Mouse (Mus musculus) lung, postnatal 25 days (tissue): Measurements from ENCODE around the gene Ppp1r18.

Experiments
- DNase-seq: peaks from one replicate; pipeline ENCODE4 v3.0.0; 2022; ENCODE audit warnings: low spot score

Gene Ppp1r18

DNA sequence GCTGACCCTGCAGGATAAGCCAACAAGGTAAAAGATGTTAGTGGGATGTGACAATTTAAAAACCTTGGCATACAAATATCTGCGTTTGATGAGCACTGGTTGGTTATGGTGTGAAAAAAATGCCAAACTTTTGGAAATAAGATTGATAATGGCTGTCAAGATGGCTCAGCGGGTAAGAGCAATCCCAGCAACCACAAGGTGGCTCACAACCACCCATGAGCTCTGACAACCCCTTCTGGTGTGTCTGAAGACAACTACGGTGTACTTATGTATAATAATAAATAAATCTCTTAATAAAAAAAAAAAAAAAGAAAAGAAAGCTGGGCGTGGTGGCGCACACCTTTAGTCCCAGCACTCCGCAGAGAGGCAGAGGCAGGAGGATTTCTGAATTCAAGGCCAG lies 49.6 kb downstream of the Ppp1r18 start:
- DNase-seq: no peak

DNA sequence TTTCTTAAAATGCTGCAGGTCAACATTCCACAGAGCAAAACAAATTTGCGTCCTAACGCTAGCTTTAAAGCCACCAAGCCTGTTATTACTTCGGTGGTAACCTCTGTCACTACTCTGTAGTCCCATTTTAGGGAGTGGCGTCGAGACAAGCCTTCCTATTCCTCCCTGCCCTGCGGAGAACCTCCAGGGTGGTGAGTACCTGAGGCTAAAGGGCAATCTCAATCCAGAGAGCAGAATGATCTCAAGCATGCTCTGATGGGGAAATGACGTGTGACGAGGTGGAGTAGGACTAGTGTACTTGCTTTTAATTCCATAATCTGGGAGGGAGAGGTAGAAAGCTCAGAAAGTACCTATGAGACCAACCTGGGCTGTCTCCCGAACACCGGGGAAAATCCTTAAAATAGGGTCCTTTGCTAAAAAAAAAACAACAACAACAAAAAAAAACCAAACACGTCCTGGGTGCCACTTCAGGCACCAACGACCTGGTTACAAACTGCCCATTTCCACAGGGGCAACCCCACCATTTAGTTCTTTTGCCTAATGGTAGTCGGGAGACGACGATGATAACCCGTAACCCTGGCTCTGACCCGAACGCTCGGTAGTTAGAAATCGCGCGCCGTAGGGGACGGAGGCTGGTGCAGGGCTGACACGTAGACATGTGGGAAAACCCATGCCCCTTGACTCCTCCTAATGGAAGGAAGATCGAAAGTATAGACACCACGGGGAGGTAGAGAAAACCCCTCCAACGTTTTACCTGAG lies 50.3 kb downstream of the Ppp1r18 start:
- no peak for DNase-seq

DNA sequence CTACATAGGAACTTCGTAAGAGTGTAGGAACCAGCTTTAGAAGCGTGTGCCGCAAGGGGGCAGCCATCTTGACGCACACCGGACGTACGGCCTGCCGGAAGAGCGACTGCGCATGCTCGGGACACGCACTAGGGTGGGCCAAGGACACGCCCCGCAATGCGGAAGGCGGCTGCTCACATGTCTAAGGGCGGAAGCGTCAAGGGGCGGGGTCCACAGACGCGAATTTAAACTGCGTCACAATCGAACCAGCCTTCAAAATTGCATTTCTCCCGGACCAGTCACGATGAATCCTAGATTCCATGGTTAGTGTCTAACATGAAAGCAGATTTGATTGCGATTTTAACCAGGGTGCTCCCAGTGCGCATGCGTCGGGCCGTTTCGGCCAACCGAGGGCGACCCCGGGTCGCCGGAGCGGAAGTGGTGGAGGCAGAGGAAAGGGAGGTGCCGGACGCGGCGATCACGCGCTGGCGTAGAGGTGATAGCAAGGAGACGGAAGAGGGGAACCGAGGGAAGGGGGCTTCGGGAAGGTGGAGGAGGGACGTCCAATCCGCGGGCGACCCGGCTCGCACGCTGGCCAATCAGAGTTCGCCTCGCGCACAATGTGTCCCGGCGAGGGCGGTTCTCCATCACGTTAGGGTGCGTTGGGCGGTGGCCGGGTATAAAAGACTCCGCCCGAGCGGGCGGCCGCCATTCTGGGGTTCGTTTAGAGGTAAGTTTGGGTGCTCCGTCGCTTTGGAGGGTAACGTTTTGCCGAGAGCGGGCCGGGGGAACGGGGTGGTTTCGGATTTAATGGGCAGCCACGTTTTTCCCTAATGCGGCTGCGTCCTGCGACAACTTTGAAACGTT lies 51.1 kb downstream of the Ppp1r18 start, which contains the start of the genes Mrps18b and Ppp1r10:
Gene Mrps18b (minus strand): TSS at position 93 of the 846 bp plus-strand sequence.
Gene Ppp1r10 (plus strand): TSS at position 138 of the 846 bp plus-strand sequence.
- peak; percentile 100 for DNase-seq

DNA sequence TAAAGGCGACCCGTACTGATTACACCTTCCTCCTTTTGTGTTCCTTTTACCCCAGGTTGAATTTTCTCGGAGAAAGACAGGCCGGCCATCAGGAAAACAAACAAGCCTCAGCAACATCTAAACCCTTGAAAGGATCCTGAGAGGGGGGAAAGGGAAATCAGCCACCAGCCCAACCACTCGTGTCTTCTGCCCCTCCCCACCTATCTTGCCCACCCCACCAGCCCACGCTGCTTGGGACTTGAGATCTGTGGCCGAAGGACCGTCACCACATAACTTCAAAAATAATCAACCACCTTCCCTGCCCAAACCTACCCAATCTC lies 51.7 kb downstream of the Ppp1r18 start:
- no peak for DNase-seq

DNA sequence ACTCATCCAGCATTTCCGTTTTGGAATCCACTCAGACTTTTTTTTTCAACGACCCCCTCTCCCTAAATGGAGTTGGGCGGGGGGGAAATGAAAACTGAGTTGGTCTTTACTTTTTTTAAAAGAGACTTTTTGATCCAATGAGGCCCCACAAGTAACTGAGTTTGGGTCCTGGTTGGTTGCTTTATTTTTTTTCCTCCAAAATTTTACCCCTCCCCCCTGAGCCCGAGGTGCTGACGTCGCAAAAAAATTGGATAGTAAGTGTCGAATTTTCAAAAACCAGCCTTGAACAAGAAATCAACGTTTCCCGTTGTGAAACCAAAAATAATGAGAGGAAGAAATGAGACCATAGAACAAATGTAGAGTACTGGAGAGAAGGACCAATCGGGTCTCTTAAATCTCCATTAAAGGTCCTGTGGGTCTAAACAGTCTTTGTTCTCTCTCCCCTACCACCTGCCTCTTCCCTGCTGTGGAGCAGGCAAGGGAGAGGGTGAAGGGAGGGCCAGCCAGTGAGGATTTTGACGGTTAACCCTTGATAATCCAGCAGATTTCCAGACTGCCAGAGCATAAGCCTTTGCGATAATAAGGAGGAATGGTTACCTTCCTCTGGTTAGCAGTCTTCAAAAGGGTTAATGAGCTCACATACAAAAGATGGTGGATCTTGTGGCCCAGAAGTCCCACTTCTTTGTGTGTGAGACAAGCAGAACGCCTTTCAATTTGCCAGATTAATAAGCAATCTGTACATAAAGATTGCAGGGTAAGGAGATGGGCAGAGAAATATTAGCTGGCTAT lies 52.3 kb downstream of the Ppp1r18 start:
- DNase-seq: peak; percentile 57

DNA sequence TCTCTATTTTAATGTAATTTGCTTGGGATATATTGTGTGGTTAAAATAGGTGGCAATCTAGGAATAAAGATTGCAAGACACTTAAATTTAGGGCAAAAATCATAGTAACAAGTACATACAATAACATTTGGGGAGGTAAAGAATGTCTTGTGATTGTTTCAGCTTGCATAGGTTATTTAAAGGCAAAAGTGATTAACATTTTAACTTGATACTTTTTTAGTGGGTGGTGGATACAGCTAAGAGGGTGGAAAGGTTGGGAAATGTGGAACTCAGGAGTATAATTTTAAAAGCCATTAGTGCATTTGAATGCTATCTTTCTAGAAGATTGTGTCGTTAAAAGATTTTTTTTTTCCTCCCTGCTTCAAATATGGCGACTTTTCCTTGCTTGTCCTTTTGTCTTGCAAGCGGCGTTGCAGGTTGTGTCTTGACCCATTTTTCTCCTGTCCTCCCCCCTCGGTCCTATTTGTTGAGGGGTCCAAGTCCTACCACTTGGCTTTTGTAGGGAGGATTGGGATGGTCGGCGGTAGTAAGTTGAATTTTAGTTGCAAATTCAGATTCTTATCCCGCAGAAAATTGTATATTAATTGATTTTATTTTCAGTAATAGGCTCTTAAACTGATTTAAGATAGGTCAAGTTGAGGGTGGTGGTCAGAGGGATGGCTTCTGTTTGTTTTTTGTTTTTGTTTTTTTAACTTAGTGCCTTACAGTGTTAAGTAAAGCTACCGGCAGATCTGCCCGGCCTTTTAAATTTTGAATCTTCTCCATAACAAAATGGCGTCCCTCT lies 53.1 kb downstream of the Ppp1r18 start:
- DNase-seq: peak; percentile 47

DNA sequence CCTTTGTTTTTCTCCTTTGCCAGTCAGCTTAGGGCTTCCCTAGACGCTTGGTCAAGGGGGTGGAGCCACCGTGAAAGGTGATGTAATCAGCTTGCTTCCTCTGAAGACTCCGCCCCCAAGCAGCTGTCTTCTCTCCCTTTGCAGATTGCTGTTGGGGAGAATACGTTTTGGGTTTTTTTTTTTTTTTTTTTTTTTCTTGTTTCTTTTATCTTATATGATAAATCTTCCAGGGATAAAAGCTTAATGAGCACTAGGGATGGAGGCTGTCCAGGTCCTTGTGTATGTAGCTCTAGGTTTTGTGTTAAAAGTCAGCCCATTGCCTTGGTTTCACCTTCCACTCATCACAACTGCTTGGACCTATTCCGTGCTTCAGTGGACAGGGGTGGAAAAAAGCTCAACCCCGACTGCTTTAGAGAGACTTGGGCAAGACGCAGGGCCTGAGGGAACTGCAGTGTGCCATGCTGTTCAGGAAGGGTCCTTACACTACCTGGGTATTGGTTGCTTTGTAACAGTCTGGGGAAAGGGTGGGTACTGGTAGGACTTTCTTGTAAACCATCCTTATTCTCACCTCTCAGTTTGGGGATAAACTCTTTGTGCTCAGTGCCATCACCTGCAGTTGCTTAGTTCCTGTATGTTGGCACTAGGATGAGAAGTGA lies 53.8 kb downstream of the Ppp1r18 start:
- peak; percentile 98 for DNase-seq

DNA sequence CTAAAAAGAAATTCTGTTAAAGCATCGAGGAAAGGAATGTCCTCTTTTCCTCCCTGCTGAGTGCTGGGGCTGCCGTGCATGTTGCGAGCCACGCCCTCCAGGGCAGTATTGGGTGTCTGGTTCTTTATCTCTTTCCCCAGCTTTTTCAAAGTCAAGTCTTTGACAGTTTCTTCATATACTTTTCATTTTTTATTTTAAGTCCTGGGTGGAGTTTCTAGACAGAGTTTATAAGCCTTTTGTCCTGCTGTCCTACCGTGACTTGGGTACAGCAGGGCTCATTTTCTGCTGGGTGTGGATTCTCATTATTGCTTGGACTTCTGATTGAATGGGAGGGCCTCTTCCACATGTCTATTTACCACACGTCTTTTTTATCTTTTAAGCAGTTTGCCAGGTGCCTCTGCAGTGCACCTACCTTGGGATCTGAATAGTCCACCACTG lies 54.5 kb downstream of the Ppp1r18 start:
- DNase-seq: no peak

DNA sequence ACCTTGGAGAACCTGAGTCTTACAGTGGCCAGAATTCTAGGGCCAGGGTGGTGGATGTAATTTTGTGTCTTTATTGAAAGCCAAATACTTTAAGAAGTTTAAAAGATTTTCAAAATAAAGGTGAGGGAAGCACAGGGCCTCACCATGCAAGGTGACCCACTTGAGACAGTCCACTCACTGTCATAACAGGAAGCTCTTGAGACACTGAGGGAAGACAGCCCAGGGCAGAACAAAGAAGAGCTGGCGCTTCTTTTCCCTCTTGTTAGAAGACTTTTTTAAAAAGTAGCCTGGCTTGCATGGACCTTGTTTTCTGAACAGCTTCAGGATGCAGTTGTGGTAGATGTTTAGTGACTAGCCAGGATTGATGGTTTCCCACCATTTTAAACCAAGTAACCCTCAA lies 55.0 kb downstream of the Ppp1r18 start:
- DNase-seq: no peak

DNA sequence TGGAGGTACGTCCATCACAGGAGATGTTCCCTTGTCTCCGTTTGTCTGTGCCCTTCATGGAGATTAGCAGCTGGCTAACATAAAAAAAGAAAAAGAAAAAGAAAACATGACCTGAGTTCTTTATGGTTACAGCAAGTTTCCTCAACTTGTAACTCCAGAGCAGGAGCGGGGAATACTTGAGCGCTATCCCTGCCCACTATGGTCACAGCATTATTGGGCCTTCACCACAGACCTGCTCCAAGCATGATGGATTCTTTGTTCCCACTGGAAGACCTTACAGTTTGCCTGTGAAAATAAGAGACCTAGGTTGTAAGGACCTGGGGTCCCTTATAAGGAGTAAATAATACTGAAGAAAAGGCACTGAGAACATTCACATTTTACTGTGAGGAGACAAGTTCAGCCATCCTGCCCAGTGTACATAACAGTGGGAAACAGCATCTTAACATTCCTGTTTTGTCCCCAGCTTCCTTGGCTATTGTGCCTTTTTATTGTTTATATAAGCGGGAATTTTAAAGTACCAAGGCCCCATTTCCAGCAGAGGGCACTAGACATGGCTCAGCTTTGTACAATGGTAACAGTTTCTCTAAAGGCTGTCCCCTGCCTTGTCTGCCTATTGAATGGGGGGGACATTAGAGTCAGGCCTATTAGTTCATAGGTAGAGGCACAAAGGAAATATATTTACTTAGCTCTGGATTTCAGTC lies 55.6 kb downstream of the Ppp1r18 start:
- peak; percentile 64 for DNase-seq

DNA sequence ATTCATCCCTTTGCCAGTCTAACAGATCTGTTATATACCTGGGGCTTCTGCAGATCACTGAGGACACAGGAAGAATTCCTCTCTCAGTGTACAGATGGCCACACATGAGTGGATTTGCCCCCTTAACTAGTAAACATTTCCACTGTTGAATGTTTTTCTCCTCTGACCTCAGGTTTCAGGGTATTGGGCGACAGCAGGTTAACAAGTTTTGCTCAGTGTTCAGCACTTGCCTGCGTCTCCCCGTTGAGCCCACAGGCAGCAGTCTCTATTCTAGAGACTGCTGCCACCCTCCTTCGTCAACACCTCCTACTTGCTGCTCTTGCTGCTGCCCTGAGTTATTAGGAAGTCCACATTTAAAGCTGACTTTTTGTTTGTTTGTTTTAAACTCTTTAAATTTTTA lies 56.3 kb downstream of the Ppp1r18 start:
- DNase-seq: no peak

DNA sequence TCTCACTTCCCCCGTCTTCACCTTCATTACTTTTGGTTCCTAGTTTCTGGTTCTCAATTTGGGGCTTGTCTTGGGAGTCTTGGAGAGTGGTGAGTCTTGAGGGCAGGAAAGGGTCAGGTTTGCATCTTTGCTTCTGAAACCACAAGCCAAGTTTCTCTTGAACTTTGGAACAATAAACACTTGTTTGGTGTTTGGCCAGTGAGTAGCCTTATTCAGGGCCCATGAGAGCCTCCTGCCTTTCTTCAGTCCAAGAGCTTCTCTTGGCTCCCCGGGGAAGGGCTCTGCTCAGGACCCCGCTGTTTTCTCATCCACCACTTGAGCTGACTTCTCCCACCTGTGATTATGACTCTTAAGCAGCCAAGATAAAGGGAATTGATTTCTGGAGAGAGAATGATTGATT lies 57.2 kb downstream of the Ppp1r18 start:
- peak; percentile 49 for DNase-seq

DNA sequence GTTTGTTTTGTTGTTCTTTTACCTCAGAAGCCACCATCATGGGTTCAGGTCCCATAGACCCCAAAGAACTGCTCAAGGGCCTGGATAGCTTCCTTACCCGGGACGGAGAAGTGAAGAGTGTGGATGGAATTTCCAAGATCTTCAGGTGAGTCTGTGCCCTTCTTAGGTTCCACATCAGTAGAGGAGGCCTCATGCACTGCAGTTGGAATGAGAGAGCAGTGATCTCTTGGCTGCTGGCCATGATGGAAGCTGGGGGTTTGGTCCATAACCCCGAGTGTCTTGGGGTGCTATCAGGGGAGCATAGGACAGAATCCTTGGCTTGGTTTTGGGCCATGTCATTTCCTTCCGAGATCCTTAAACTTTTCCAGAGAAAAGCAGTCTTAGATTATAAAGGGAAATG lies 57.9 kb downstream of the Ppp1r18 start:
- no peak for DNase-seq
